17 mouse cellular contexts compared by ENCODE assay signal in genomic region chr16:94392299-94392698, GRCm38 (mm10).
"Had no signal": no experiment of that assay in that cellular context is flagged by ENCODE, and none has a peak within 500 bp of the region (broad histone marks: within the 10 kb centered on the region; RNA-seq: fewer than 3 reads in every experiment).

No protein-coding gene starts in this region.

- H3K27me3 ChIP-seq: neural tube, embryonic 12.5 days; neural tube, embryonic 13.5 days; neural tube, embryonic 15.5 days; stomach, embryonic 15.5 days had no signal

- H3K4me3 ChIP-seq: neural tube, embryonic 12.5 days; neural tube, embryonic 13.5 days; neural tube, embryonic 15.5 days; stomach, embryonic 15.5 days had no signal

- DNase-seq: retina, postnatal 1 day; right cerebral cortex, adult 18-20 months; right cerebral cortex, postnatal 14 days; right cerebral cortex, postnatal 25 days; right cerebral cortex, postnatal 4 days; spleen, adult 18-20 months; thymus, adult 18-20 months; thymus, adult 2 months; thymus, postnatal 14 days; thymus, postnatal 25 days; thymus, postnatal 36 days; thymus, postnatal 4 days had no signal

- H3K9ac ChIP-seq: neural tube, embryonic 12.5 days; neural tube, embryonic 13.5 days; neural tube, embryonic 15.5 days; stomach, embryonic 15.5 days had no signal

- H3K4me1 ChIP-seq: neural tube, embryonic 12.5 days; stomach, embryonic 15.5 days had no signal

- H3K4me2 ChIP-seq: neural tube, embryonic 12.5 days; neural tube, embryonic 13.5 days; neural tube, embryonic 15.5 days; stomach, embryonic 15.5 days had no signal

- H3K36me3 ChIP-seq: stomach, embryonic 15.5 days had no signal

- H3K27ac ChIP-seq: neural tube, embryonic 12.5 days; neural tube, embryonic 13.5 days; neural tube, embryonic 15.5 days; stomach, embryonic 15.5 days; stomach, postnatal 0 days had no signal

- H3K9me3 ChIP-seq: neural tube, embryonic 12.5 days; neural tube, embryonic 13.5 days; neural tube, embryonic 15.5 days; stomach, embryonic 15.5 days had no signal
